Mouse (Mus musculus): ENCODE measurements around the gene C1s1.
"Not testable (repeated sequence)": the region's sequence is repeated elsewhere in the genome, so short reads cannot be mapped to it uniquely, and the experiment has no call there.

Gene C1s1

DNA sequence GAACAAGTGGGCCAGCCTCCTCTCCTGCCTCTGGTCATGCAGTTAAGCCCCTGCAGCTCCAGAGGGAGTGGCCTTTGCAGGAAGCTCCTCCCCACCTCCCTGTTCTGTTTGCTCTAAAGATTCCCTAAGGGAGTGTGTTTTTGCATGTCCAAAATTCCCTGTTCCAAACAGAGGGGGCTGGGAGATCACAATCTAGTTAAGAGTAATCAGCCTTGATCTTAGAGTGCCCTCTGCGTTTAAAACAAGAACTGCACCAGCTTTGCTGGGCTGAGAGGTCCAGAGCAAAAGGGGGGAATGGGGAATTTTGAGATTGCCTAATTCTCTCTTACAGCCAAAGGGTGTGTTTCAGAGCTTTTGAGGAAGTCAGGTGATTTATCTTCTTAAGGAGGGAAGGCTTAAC is at the start of gene C1s1:
Gene C1s1, minus strand, starts transcription at position 76 of the 400 bp plus-strand sequence.
- peak; percentile 24 for DNase-seq (ENCODE audit: extremely low spot score, low read depth, low spot score)

GRCm38 (mm10) chr6:124588771-124589170 is 46.6 kb upstream of the C1s1 start:
- DNase-seq (ENCODE audit: extremely low spot score, low read depth, low spot score) = no peak

GRCm38 (mm10) chr6:124586266-124586665 is 44.1 kb upstream of the C1s1 start:
- DNase-seq (ENCODE audit: extremely low spot score, low read depth, low spot score) = no peak

- no peak for DNase-seq (ENCODE audit: extremely low spot score, low read depth, low spot score)
Observed at GRCm38 (mm10) chr6:124585761-124586160, 43.6 kb upstream of the C1s1 start.

DNA sequence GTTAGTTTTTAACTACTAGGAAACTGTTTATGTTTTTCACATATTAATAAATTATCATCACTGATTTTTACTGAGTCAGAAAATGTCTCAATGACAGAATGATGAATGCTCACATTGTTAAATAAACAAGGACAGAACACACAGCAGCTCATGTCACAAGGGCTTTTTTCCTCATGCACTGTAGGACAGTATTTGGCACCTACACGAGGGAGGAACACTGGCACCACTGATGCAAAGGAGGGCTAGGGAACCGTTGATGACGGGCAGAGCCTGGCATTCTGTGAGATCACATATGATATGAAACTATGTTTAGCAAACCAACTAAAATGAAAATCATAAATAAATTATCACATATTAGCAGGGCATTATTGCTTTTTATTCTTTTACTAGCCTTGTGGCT is 42.8 kb upstream of the C1s1 start:
- no peak for DNase-seq (ENCODE audit: extremely low spot score, low read depth, low spot score)

DNA sequence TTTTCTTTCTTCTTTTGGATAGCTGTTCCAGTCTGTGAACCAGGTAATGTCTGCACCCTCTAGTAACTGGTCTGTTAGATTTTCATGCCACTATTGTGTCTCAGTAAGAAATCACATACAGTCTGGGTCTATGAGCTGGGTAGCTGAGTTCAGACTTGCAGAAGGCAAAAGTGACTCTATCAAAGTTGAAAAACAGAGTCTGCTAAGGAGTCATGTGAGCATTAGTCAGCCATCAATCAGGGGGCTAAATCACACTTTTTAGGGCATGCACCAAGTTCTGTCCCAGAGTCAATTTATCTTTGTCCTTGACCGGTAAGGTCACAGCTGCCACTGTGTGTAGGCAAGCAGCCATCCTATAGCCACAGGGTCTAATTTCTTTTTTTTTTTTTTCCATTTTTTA is 40.1 kb upstream of the C1s1 start:
- no peak for DNase-seq (ENCODE audit: extremely low spot score, low read depth, low spot score)

- not testable (repeated sequence) for DNase-seq (ENCODE audit: extremely low spot score, low read depth, low spot score)
Observed at GRCm38 (mm10) chr6:124580155-124580554, 38.0 kb upstream of the C1s1 start.

GRCm38 (mm10) chr6:124575155-124575678 is 33.1 kb upstream of the C1s1 start:
- not testable (repeated sequence) for DNase-seq (ENCODE audit: extremely low spot score, low read depth, low spot score)

- peak; percentile 71 for DNase-seq (ENCODE audit: extremely low spot score, low read depth, low spot score)
Observed at GRCm38 (mm10) chr6:124570026-124570425, 27.9 kb upstream of the C1s1 start, which contains the start of gene C1rb. Gene C1rb (plus strand): TSS chr6:124570294.

DNA sequence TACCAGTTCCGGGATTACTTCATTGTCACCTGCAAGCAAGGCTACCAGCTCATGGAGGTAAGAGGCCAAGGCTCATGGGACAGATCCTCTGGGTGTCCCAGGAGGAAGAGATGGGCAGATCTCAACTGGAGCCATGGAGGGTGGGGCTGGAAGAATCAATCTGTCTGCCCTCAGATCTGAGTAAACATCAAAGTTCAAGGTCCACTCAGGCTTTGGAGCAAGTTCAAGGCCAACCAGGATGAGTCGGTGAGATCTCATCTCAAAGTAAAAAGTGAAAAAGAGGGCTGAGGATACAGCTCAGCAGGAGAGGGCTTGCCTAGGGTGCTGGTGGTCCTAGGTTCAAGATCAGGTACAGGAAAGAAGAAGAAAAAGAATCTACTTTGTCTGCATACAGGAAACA is 19.5 kb upstream of the C1s1 start:
- DNase-seq (ENCODE audit: extremely low spot score, low read depth, low spot score) = not testable (repeated sequence)

GRCm38 (mm10) chr6:124561156-124561555 is 19.0 kb upstream of the C1s1 start:
- DNase-seq (ENCODE audit: extremely low spot score, low read depth, low spot score) = not testable (repeated sequence)

- DNase-seq (ENCODE audit: extremely low spot score, low read depth, low spot score) = not testable (repeated sequence)
Observed at GRCm38 (mm10) chr6:124555956-124556355, 13.8 kb upstream of the C1s1 start.

GRCm38 (mm10) chr6:124552766-124553165 is 10.6 kb upstream of the C1s1 start:
- DNase-seq (ENCODE audit: extremely low spot score, low read depth, low spot score) = no peak

- DNase-seq (ENCODE audit: extremely low spot score, low read depth, low spot score) = no peak
Observed at GRCm38 (mm10) chr6:124549023-124549550, 6.9 kb upstream of the C1s1 start.

DNA sequence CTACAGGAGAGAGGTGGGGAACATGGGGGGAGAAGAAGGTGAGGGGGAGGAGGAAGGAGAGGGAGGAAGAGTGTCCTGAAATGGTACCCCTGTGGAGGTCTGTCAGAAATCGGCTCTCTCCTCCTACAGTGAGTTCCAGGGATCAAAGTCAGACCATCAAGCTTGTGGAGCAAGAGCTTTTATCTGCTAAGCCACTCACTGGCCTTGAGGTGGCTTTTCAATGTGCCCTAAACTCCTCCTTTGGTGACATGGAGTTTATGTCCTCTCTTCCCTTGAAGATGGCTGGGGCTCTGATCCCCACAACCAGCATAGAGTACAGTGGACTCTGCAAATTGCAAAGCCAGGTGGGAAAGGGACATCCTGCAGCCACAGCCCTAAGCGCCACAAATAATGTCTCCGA is 5.8 kb upstream of the C1s1 start:
- not testable (repeated sequence) for DNase-seq (ENCODE audit: extremely low spot score, low read depth, low spot score)

GRCm38 (mm10) chr6:124545425-124545824 is 3.3 kb upstream of the C1s1 start:
- DNase-seq (ENCODE audit: extremely low spot score, low read depth, low spot score) = no peak

DNA sequence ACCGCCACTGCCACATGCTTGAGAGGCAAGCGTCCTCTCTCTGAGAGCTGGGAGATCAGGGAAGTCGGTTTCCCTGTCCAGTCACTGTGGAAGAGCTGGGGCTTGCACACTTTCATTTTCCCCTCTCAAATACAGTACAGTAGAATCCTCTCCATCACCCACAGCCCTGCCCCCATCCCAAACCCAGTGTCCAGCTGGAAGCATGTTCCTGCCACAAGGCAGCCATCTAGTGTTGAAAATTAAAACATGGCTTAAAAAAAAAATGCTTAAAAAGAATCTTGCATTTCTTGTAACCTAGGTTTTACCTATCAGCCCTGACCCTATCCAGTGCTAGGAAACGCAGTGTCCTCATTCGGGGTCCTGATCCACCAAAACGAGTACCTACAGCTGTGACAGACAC is 2.3 kb upstream of the C1s1 start:
- DNase-seq (ENCODE audit: extremely low spot score, low read depth, low spot score) = no peak

GRCm38 (mm10) chr6:124541176-124541575 is 983 bp downstream of the C1s1 start:
- DNase-seq (ENCODE audit: extremely low spot score, low read depth, low spot score) = not testable (repeated sequence)

DNA sequence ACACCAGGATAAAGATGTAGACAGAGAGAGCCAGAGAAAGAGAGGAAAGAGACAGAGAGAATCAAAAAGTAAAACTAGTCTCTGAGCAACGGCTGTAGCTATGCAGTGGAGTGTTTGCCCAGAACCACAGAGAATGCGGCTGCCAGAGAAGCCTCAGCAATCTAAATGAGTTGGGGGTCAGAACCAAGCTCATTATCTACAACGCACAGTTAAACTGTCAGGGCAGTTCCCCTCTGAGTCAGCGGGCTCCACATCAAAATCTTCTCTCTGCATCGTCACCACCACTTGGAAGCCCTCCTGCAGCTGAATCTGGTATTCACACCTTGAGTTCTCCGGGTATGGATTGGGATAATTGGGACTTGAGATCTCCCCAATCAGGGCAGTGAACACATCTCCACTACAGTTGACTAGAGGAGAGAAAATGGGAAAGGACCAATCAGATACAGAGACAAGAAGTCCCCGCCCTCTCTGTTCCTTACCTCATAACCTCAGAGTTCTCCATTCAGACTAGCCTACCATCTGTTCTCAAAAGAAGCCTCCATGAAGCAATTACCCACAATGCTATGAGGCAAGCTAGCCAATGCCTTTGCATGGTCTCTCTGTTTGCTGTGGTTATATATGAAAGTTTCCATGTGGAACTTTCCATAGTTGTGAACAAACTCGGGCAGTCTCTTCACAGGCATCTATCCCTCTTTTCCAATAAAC is 5.9 kb downstream of the C1s1 start:
- DNase-seq (ENCODE audit: extremely low spot score, low read depth, low spot score) = not testable (repeated sequence)

DNA sequence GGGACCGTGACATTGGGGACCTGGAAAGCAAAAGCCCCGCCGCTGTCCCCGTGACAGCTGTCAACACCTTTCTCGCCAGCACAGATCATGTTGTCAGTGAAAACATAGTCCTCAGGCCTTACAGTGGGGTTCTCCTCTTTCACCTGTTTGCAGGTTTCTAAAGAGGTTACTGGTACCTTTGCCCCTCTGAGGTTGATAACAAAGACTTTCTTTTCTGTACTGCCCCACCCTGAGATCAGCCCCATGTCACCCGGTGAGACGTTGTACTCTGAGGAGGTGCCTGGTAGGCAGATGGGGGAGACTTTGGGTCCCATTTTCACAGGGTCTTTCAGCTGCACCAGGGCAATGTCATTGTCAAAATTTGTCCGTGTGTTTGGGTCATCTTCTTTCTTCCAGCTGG is 11.1 kb downstream of the C1s1 start:
- DNase-seq (ENCODE audit: extremely low spot score, low read depth, low spot score) = no peak

DNA sequence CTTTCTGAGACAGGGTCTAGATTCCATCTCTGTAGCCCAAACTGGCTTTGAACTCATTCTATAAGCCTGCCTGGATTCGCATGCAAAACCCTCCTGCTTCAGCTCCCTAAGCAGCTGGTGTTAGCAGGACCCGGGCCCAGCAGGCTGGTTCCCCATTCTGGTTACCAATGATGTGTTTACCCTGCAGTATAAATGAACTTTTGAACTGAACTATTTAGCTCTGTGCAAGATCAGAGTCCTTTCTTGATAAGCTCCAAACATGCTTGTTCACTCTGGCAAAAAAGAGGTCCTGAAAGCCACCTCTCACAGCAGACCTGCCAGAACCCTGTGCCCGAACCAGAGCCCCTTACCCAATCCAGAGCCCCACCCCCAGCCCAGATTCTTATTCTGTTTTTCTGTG is 14.3 kb downstream of the C1s1 start:
- no peak for DNase-seq (ENCODE audit: extremely low spot score, low read depth, low spot score)

- DNase-seq (ENCODE audit: extremely low spot score, low read depth, low spot score) = not testable (repeated sequence)
Observed at GRCm38 (mm10) chr6:124522082-124522481, 20.1 kb downstream of the C1s1 start.
